Mouse (Mus musculus): ENCODE measurements at regions not wholly inside any gene's neighbourhood (a gene's known extent, or its start where the extent isn't known, plus 50 kb on each side); places are given as distances from the start of the nearest gene placed in this dataset.

DNA sequence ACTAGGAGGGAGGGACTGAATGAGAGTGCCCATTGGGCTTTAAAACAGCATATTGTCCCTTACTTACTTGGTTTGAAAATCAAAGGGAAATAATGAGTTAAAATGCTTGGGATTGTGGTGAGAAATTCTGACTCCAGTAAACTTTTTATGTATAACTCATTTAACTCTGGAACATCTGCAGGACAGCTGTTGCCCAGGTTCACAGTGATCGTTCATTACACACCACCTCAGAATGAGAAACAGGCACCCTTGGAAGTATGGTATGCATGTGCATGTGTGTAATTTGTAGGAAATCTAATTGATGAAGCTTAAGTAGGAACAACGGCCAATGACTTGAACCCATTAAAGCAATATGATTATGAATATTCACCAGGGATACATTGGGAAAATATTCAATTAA, 210.4 kb upstream of the Thbs1 start:
- no peak for ATAC-seq (ENCODE audit: poor library complexity, severe bottlenecking)

- ATAC-seq (ENCODE audit: poor library complexity, severe bottlenecking), result no peak
These were observed 208.8 kb upstream of the Thbs1 start for GRCm38 (mm10) chr2:117902837-117903236.

- ATAC-seq (ENCODE audit: poor library complexity, severe bottlenecking), result no peak
These were observed 208.0 kb upstream of the Thbs1 start for GRCm38 (mm10) chr2:117903705-117904104.

GRCm38 (mm10) chr2:117906509-117906908, 205.2 kb upstream of the Thbs1 start:
- ATAC-seq (ENCODE audit: poor library complexity, severe bottlenecking), result no peak

DNA sequence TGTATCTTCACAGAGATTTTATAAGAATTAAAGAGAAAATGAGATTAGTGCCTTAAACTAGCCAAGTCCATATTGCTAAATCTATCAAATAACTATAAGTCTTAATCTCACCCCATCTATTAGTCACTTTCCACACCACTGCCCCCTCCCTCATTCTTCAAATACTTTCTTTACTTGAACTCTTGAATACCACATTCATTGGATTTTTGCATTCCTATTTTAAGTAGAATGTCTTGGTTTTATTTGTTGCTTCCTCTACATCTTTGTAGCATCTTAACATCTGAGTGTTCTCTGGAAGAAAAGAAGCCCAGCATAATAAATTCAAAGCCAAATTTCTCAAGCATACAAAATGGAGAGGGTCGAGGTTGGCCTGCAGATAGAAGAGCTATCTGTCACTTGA, 200.9 kb upstream of the Thbs1 start:
- no peak for ATAC-seq (ENCODE audit: poor library complexity, severe bottlenecking)

DNA sequence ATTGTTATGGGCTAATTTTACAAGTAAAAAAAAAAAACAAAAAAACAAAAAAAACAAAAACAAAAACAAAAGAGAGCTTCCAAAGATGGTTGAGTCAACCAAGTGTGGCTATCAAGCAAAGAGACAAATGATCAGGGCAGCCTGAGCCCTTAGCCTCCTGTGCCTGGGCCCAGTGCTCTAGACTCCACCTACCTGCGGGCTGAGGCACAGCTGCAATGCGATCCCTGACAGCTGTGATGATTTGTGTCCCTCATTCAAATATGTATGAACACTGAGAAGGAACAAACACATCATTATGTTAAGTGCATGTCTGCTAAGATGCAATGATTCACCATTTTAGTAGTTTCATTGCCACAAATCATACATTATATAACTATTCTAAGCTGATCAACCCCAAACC, 199.0 kb upstream of the Thbs1 start:
- peak; percentile 43 for ATAC-seq (ENCODE audit: poor library complexity, severe bottlenecking)

- ATAC-seq (ENCODE audit: poor library complexity, severe bottlenecking), result peak; percentile 99
These were observed 197.8 kb upstream of the Thbs1 start for GRCm38 (mm10) chr2:117913846-117914245.

- no peak for ATAC-seq (ENCODE audit: poor library complexity, severe bottlenecking)
These were observed 195.9 kb upstream of the Thbs1 start for GRCm38 (mm10) chr2:117915821-117916220.

- ATAC-seq (ENCODE audit: poor library complexity, severe bottlenecking), result no peak
These were observed 194.5 kb upstream of the Thbs1 start for GRCm38 (mm10) chr2:117917181-117917580.

GRCm38 (mm10) chr2:117924877-117925276, 186.8 kb upstream of the Thbs1 start:
- no peak for ATAC-seq (ENCODE audit: poor library complexity, severe bottlenecking)

DNA sequence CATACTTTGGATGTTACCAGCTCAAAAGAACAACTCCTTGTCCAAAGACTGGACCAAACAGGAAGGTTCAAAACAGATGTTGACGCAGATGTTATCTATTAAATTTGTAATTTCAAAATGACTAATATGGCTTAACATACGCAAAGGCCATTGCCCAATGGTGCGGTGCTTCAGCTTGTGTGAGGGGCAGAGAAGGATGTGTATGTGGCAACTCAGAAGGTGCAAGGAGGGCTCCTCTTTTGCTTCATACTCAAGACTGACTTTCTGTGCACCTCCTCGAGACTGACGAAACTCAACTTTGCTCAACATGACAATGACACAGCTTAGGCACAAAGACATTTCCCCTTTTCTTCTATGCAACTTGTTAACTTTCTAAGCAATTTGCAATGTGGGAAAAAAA, 186.3 kb upstream of the Thbs1 start:
- peak; percentile 99 for ATAC-seq (ENCODE audit: poor library complexity, severe bottlenecking)

DNA sequence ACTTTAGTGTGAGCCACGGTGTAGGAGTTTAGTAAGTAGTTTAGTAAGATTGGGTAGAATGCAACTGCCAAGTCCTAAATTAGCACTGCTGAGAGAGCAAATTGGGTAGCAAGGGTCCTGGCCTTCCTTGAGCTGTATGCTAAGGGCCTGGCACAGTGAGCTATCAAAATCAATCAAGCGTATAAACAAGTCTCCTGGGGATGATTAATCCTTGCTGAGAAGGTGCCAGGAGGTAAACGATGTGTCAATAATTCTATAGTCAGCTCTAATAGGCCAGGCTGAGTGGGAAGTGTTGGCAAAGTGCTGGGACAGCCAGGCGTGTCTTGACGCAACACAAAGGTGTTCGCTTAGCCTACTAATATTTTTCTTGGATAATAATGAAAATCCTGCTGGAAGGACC, 183.6 kb upstream of the Thbs1 start:
- no peak for ATAC-seq (ENCODE audit: poor library complexity, severe bottlenecking)

DNA sequence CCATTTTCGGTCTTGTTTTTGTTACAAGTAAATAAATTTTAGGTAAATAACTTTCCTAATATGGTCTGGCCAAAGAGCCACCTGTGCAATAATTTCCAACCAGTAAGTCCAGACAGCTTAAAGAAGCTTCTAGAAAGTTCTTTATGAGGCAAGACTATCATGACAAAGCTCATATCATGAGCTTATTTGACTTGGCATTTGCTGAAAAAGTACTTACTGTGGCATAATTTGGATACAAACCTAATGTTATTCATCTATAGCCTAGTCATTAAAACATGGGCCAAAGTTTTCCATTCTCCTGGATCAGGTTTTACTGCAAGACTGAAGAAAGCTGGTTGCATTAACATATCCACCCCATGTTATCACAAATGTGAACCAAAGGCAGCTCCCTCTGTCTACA, 182.1 kb upstream of the Thbs1 start:
- ATAC-seq (ENCODE audit: poor library complexity, severe bottlenecking), result no peak

- ATAC-seq (ENCODE audit: poor library complexity, severe bottlenecking), result peak; percentile 80
These were observed 180.7 kb upstream of the Thbs1 start for GRCm38 (mm10) chr2:117930895-117931537.

DNA sequence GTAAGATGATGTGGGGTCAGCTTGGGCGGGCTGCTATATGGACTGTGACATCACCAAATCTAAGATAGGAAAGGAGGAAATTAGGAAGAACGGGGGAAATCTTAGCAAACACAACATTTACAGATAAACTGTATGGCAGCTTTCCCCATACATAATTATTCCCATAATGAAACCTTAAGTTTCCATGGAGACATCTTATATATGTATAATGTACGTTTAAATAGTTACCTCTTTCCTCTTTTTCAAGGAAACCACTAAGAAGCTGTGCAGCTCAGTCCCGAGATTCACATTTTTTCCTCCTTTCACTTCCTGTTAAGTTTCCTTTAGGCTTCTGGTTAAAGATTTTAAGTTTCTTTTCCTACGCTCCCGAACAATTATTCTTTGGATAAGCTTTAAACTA, 175.1 kb upstream of the Thbs1 start:
- peak; percentile 79 for ATAC-seq (ENCODE audit: poor library complexity, severe bottlenecking)

DNA sequence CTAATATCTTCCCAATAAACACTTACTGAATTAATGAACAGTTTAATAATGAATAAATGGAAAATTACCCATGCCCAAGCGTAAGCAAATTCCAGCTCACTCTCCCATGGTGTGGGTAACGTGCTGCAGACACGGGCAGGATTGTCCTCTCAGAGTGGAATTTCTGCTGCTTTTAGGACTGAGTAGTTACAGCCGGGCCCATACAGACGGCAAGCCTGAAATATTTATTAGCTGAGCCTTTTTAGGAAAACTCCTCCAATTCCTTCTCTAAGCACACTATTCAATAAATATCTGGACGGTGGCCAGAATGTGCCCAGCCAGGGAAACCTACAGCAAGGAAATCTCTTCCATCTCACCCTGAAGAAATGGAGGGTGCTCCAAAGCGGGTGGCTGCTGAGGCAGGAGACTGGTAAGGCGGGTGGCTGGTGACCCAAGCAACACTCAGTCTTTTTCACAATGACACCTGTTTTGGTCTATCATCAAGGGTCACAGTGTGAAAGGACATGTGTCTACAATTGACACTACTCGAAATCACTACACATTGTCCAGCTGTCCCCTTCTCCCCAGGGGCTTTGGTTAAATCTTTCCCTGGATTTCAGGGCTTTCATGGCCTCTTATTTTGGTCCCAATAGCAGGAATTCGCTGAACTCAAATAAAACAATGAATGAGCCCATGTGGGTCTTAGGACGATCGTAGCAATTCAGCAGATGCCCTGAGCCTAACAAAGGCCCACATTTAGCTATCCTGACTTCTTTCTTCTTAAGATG, 173.2 kb upstream of the Thbs1 start:
- ATAC-seq (ENCODE audit: poor library complexity, severe bottlenecking), result no peak

DNA sequence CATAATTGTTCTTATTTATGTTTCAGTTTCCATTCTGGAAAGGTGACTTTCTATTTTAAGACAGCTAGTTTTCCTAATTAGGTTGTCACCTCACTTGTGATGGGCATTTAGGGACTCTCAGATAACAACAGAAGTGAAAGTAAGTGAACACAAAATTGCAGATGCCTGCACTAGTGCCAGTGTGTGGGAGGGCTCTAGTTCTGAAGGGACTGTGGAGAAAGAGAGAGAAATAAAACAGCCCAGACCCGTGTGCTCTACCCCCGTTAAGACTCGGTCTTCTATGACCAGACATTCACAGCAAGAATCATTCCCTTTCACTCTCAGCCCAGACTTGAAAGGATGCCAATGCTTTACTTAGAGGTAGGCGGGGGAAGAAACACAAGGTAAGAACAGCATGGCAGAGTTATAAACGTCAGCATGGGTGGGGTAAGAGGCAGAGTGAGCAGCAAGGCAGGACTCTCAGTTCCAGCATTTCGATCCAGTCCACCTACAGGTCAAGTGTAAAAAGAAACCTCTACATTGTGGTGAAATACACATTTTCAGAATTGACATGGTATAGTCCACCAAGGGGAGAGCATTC, 170.1 kb upstream of the Thbs1 start:
- ATAC-seq (ENCODE audit: poor library complexity, severe bottlenecking), result peak; percentile 47; the same call in 1 of the 2 replicates

DNA sequence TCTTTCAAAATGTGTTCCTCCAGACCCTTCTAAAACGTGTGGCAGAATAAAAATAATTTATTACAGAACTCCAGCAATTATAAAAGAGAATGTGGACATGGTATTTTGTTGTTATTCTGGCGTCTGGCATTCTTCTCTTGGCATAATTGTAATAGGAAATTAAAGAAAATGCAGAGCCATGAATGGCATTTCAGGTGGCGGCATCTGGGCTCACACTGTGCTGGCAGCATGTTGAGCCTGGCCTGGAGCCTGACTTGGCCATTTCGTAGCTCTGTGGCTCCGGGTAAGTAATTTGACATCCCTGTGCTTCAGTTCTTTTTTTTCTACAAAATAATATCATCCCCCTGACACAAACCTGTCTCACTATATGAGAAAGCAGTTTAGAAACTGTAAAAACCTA, 168.0 kb upstream of the Thbs1 start:
- no peak for ATAC-seq (ENCODE audit: poor library complexity, severe bottlenecking)

DNA sequence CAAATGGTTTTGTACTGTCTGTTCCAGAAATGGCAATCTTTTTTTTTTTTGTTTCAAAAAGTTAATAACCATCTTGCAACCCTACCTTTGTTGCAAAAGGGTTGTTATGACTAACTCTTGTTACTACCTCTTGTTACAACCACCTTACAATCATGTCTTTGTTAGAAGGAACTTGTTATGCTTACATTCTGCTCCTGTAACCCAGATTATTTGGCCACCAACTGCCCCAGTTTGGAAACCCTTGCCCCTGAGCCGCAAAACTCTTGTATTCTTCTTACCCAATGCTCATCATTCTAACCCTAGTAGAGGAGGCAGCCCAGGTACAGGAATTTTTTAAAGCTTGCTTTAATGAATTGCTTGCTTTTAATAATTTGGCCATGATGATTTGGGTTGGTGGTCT, 167.4 kb upstream of the Thbs1 start:
- ATAC-seq (ENCODE audit: poor library complexity, severe bottlenecking), result peak; percentile 53

- ATAC-seq (ENCODE audit: poor library complexity, severe bottlenecking), result peak; percentile 72
These were observed 166.7 kb upstream of the Thbs1 start for GRCm38 (mm10) chr2:117944942-117945341.

GRCm38 (mm10) chr2:117950431-117951336, 161.0 kb upstream of the Thbs1 start:
- ATAC-seq (ENCODE audit: poor library complexity, severe bottlenecking), result no peak

All from megakaryocyte, adult 5-6 weeks (primary cell).